Mouse (Mus musculus): ENCODE measurements around the gene Rasa3. TPM values are rescaled to one million over a fixed set of nuclear protein-coding genes. Genes with fewer than 3 reads are reported as not detected.

The Rasa3 gene
- polyA plus RNA-seq, 2 experiments from 2014 or later, result 89.4 to 115 TPM

DNA sequence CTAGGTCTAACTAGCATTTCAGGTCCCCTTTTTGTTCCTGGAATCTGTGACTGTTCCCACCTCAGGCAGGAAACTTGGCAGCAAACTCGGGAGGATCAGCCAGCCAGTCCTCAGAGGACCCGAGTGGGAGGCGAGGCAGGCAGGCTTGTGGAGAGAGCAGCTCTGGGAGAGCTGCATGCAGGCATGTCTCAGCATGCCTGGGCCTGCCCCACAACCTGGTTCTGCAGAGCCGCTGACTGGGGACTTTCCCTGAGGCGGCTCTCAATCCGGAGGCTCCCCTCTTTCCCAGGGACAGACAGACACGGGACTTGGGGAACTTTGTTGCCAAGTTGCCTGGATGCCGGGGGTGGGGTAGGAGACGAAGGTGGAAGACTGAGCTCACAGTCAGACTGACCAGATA is 128.6 kb downstream of the Rasa3 start:
- no peak for ATAC-seq

- ATAC-seq, result no peak
Measured at GRCm38 (mm10) chr8:13548235-13548634, 129.2 kb downstream of the Rasa3 start.

- ATAC-seq, result no peak
Measured at GRCm38 (mm10) chr8:13546421-13546820, 131.0 kb downstream of the Rasa3 start.

- ATAC-seq, result no peak
Measured at GRCm38 (mm10) chr8:13541526-13541925, 135.9 kb downstream of the Rasa3 start.

- ATAC-seq, result no peak
Measured at GRCm38 (mm10) chr8:13540122-13540521, 137.3 kb downstream of the Rasa3 start.

GRCm38 (mm10) chr8:13538821-13539220 is 138.6 kb downstream of the Rasa3 start:
- ATAC-seq, result no peak

DNA sequence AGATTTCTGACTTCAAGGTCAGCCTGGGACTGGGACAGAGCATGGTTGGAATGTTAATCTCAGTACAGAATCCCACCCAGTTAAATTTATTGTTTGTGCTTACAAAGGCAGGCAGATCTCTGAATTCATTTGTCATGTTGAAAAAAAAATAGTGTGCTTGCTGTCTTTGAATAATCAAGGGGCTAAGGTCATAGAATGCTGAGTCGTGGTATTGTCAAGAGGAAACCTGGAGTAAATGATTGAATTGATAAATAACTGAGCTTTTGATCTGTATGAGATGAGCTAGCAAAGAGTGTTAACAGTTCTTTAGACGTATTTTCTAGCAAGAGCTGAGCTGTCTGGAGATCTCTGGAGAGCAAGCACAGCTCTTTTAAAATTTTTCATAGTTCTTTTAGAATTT is 140.3 kb downstream of the Rasa3 start:
- ATAC-seq, result no peak

DNA sequence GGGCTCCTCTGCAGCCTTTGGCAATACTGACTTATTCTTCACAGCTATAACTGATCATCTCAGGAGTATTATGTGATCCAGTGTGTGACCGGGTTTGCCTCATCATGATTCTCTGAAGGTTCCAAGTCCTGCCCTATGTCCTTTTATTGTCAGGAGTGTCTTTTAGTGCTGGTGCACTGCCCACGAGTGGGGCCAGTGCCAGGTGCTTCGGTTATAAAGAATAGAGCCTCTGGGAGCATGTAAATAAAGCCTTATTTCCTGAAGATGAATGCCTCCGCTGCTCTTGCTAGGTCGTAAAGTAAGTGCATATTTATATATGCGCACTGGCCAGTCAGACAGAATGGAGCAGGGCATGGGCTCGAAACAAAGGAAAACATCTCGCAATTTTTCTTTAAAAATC is 144.3 kb downstream of the Rasa3 start:
- no peak for ATAC-seq

DNA sequence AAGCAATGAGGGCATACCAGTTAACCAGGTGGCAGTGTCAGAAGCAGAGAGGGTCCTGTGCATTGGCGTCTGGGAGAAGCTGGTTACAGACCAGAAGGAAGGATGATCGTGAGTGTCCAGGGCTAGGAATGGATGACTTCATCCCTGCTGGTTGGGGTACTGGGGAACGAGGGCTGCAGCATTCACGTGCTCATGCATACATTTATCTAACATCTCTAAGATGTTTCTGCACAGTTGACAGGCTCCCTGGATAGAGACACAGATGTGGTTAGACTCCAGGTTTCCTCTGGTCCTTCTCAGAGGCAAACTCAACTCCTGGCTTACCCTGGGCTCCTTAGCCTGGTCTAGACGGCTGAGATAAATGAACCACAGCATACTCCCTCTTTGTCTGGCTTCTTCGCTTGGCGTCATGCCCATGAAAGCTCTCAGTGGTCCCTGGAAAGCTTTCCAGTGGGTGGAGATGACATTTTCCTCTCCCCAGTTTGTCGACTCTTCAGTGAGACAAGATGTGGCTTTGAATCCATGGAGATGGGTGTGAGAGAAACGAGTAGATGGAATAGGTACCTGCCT is 145.7 kb downstream of the Rasa3 start:
- ATAC-seq, result no peak

DNA sequence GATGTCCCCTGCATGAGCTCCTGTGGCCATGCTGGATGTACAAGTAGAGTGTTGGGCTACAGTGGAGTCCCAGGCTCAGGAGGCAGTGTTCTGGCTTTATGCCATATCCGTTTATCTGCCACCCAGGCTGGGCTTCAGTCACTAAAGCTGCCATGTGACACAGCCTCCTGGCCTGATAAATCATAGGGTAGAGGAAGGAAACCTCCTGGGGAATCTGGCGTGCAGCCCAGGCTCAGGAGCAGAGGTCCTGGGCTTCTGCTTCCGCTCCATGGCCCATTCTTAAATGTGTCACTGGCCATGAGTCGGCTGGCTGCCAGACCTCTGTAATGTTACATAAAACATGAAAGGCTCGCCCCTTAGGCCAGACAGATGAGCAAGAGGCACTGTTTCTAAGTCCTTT is 146.5 kb downstream of the Rasa3 start:
- no peak for ATAC-seq

DNA sequence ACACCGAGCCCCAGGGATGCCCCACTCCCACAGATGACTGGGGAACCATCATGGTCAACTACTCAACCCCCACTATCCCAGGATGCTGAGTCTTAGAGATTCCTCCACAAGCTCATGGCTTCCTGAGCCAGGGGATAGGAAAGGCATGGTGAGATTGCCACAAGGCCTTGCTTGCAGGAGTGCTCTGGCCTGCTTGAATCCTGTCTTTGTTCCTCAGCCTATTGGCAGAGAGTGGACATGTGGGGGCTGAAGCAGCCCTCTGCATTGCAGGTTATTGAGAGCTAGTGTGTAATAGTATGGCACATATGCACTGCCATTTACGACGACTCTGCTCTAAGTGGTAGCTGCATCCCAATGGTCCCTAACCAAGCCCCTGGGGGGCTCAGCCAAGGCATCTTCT is 147.0 kb downstream of the Rasa3 start:
- ATAC-seq, result no peak

GRCm38 (mm10) chr8:13529891-13530316 is 147.5 kb downstream of the Rasa3 start:
- ATAC-seq, result no peak

DNA sequence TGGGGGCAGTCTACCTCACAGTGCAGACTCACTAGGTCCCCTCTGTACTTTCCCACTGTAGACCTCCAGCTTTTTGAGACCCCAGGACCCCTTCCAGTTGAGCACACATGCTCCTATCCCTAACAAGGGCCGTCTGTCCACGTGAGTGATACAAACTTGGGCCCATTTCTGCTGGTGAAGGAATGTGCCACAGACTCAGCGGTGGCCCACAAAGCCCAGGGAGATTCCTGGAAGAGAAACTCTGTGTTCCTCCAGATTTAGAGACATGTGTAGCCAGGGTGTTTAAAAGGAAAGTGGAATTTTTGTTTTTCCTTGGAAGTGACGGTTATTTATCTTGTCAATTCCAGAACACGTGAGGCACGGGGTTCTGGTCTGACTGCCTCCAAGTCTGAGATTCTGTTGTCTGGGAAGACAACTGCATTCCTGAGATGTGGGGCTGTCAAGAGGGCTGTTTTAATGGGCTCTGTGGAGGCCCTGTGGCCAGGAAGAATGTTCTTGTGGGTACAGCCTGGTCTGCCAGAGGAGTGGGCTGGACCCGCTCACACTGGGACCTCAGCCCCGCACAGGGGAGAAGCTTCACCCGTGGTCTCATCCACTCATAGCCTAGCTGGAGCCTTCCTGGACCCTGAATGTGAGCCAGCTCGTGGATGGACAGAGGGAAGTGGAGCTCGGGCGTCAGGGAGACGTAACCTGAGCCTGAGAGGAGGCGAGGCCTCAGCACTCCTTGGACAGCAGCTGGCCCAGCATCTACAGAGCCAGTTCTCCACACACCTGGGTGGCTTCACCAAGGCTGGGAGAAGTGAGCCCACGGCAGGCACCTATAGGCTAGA is 148.2 kb downstream of the Rasa3 start:
- no peak for ATAC-seq

DNA sequence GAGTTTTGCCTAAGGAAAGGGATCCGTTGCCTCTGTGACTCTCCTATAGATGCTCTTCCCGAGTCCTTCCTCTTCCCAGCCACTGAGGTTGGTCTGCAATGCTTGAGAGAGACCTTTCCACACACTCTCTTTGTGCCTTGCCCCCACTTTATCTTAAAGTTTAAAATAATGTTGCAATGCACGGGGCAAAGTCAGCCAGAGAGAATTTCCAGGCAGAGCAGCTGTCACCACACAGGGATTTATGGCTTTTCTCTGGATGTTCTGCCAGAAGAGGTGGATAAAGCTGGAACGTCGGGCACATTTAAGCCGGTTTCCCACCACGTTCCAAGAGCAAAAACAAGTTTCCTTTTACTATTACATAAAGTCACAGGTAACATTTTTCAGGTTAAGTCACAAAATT is 156.0 kb downstream of the Rasa3 start:
- no peak for ATAC-seq

DNA sequence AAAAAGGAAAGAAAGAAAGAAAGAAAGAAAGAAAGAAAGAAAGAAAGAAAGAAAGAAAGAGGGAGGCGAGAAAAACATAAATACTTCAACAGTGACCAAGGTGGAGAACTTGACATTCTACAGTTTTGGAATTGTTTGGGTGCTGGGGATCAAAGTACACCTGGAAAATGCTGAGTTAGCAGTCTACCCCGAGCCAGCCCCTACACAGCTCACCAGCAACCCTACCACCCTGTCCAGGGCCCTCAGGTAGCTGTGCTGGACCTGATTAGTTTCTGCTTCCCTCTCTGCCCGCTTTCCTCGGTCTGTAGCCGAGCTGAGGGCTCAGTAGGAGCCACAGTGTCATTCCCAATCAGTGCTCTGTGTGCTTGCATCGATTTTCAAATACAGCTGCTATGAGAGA is 157.1 kb downstream of the Rasa3 start:
- ATAC-seq, result no peak

DNA sequence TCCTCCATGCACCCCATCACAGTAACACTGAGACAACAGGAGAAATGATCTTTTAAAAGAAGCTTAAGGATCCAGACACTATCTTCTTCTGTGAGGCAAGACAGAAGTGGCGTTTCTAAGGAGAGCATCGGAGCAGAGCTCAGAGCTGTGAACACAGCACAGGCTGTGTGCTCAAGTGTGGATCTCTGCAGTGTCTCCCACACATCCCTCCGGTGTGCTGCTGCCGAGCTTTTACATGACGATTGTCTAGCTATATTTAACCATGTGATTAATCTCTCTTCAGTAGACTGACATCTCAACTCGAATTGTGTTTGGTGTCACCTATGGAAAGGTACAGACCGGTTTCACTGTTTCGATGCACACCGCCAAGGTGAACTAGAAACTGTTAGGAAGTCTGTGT is 157.9 kb downstream of the Rasa3 start:
- no peak for ATAC-seq

DNA sequence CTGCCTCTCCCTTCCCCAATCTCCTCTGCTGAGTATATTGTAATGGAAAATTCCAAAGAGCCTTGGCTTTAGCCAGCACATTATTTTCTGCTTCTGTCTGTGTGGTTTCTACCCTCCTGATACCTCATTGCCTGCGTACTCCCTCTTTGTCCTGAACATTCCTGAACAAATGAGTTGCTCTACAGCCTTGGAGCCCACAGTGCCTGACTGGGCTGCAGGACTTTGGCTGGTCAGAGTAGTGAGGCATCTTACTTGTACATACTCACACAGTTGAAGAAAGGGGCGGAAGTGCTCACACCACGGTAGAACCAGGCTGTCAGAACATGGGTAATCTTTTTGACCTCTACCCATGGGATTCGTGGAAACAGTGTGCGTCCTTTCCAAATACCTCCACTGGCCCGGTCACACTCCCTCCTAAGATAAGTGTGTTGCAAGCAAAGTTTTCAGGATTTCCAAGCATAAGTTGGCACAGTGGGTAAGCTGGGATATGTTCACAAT is 160.1 kb downstream of the Rasa3 start:
- ATAC-seq, result no peak

Other genes starting within 250 kb of the Rasa3 start
- gene Tmem255b, start 242.4 kb downstream of the Rasa3 start, polyA plus RNA-seq (2017; shearing (Covaris generic)), result not detected
- not detected for gene Gas6, start 183.1 kb downstream of the Rasa3 start, polyA plus RNA-seq (2017; shearing (Covaris generic))
- gene 1700029H14Rik, start 115.1 kb downstream of the Rasa3 start, polyA plus RNA-seq (2017; shearing (Covaris generic)), result not detected
- not detected for gene Cfap97d2, start 28.3 kb upstream of the Rasa3 start, polyA plus RNA-seq (2017; shearing (Covaris generic))
- 10 to 100 TPM; 26.7 to 29.7 TPM for gene Cdc16, start 80.1 kb upstream of the Rasa3 start, polyA plus RNA-seq (2017; shearing (Covaris generic))
- 10 to 100 TPM; 18.6 to 20.1 TPM for gene Upf3a, start 108.0 kb upstream of the Rasa3 start, polyA plus RNA-seq (2017; shearing (Covaris generic))
- not detected for gene AF366264, start 160.8 kb upstream of the Rasa3 start, polyA plus RNA-seq (2017; shearing (Covaris generic))
- gene Champ1, start 192.0 kb upstream of the Rasa3 start, polyA plus RNA-seq (2017; shearing (Covaris generic)), result 10 to 100 TPM; 20.4 to 21.4 TPM
- gene Coprs, start 212.7 kb upstream of the Rasa3 start, polyA plus RNA-seq (2017; shearing (Covaris generic)), result under 1 TPM in 1 of 2 experiments, not detected in 1; 0.62 TPM

Measured in activated CD4-positive, CD25-positive, alpha-beta regulatory T cell, adult 4 months (primary cell).